Mouse (Mus musculus) thymus, postnatal 14 days (tissue): ENCODE data around the gene Tns1.
"Not testable (repeated sequence)": the region's sequence is repeated elsewhere in the genome, so short reads cannot be mapped to it uniquely, and the experiment has no call there.

Source experiments
- DNase-seq: peaks from one replicate; pipeline ENCODE4 v3.0.0; 2021

Tns1 gene

GRCm38 (mm10) chr1:74124021-74124981 lies at the start of gene Tns1:
Gene Tns1 (minus strand): TSS chr1:74124449.
- DNase-seq, result peak; percentile 76

GRCm38 (mm10) chr1:74172722-74173121 lies 48.5 kb upstream of the Tns1 start:
- no peak for DNase-seq

- DNase-seq, result no peak
These were observed 45.5 kb upstream of the Tns1 start for GRCm38 (mm10) chr1:74169721-74170120.

GRCm38 (mm10) chr1:74167136-74167535 lies 42.9 kb upstream of the Tns1 start:
- DNase-seq, result no peak

GRCm38 (mm10) chr1:74160036-74160435 lies 35.8 kb upstream of the Tns1 start:
- DNase-seq, result no peak

- not testable (repeated sequence) for DNase-seq
These were observed 35.4 kb upstream of the Tns1 start for GRCm38 (mm10) chr1:74159613-74160012.

- DNase-seq, result no peak
These were observed 32.2 kb upstream of the Tns1 start for GRCm38 (mm10) chr1:74156381-74156910.

- no peak for DNase-seq
These were observed 31.3 kb upstream of the Tns1 start for GRCm38 (mm10) chr1:74155435-74156012.

GRCm38 (mm10) chr1:74153461-74154184 lies 29.4 kb upstream of the Tns1 start, which contains the start of gene Cxcr2:
Gene Cxcr2 (plus strand): TSS chr1:74153989.
- DNase-seq, result peak; percentile 49

- DNase-seq, result no peak
These were observed 26.8 kb upstream of the Tns1 start for GRCm38 (mm10) chr1:74151091-74151490.

- DNase-seq, result no peak
These were observed 25.9 kb upstream of the Tns1 start for GRCm38 (mm10) chr1:74150101-74150500.

GRCm38 (mm10) chr1:74149106-74149885 lies 25.0 kb upstream of the Tns1 start:
- DNase-seq, result no peak

- no peak for DNase-seq
These were observed 17.5 kb upstream of the Tns1 start for GRCm38 (mm10) chr1:74141781-74142180.

- DNase-seq, result no peak
These were observed 15.2 kb upstream of the Tns1 start for GRCm38 (mm10) chr1:74139415-74139814.

- no peak for DNase-seq
These were observed 11.2 kb upstream of the Tns1 start for GRCm38 (mm10) chr1:74135326-74135950.

GRCm38 (mm10) chr1:74133954-74134353 lies 9.7 kb upstream of the Tns1 start:
- DNase-seq, result no peak

- DNase-seq, result no peak
These were observed 7.8 kb upstream of the Tns1 start for GRCm38 (mm10) chr1:74132011-74132410.

GRCm38 (mm10) chr1:74130883-74131659 lies 6.8 kb upstream of the Tns1 start:
- no peak for DNase-seq

- DNase-seq, result peak; percentile 85
These were observed 823 bp upstream of the Tns1 start, which contains the start of gene Rufy4 for GRCm38 (mm10) chr1:74124991-74125552. Gene Rufy4 (plus strand): TSS chr1:74125541.

GRCm38 (mm10) chr1:74123215-74123614 lies 1.0 kb downstream of the Tns1 start:
- DNase-seq, result no peak
